Mouse (Mus musculus) bone marrow, adult 2 months (tissue): Measurements from ENCODE around the gene Rlf.

Experiments used
- CTCF ChIP-seq: fragments of 200-500 bp; IDR thresholded peaks from 2 replicates; pipeline ENCODE4 v1.5.1; 2011; ENCODE audit warnings: low read length, control low read depth; ENCODE audit not compliant: control insufficient read depth, insufficient read depth
- POLR2A ChIP-seq: fragments of 200-500 bp; IDR thresholded peaks from 2 replicates; pipeline ENCODE4 v1.6.1; 2011; ENCODE audit warnings: low read depth, mild to moderate bottlenecking, control low read depth, low read length, borderline replicate concordance; ENCODE audit not compliant: control insufficient read depth

GRCm38 (mm10) chr4:121227072-121227471, 12.2 kb upstream of the Rlf start:
- TF ChIP-seq CTCF (no peak), POLR2A (no peak)
